Mouse (Mus musculus) heart, embryonic 11.5 days (tissue): Measurements from ENCODE around the gene Ppp4r1. TPM values are rescaled to one million over a fixed set of nuclear protein-coding genes. Genes with fewer than 3 reads are reported as not detected.

Source experiments
- ATAC-seq: fragments of 200-750 bp; cut with Nextera tagmentation; replicated peaks from 2 replicates; pipeline ENCODE4 v1.8.0; 2017; ENCODE audit warnings: moderate library complexity; ENCODE audit not compliant: insufficient number of reproducible peaks, low FRiP score, low TSS enrichment
- H3K27ac ChIP-seq: fragments of 300-500 bp; sonication (generic); 2 replicates; pipeline ENCODE4 v1.5.1; 2014; ENCODE audit warnings: mild to moderate bottlenecking, low read depth, low read length
- H3K27me3 ChIP-seq: fragments of 300-500 bp; sonication (generic); 2 replicates; pipeline ENCODE4 v1.6.1; 2014; ENCODE audit warnings: mild to moderate bottlenecking, low read length, mixed read lengths; ENCODE audit not compliant: control insufficient read depth, insufficient read depth
- H3K36me3 ChIP-seq: fragments of 300-500 bp; sonication (generic); 2 replicates; pipeline ENCODE4 v1.6.1; 2014; ENCODE audit warnings: mild to moderate bottlenecking, low read length, moderate library complexity, mixed read lengths; ENCODE audit not compliant: control insufficient read depth, insufficient read depth
- H3K4me1 ChIP-seq: fragments of 300-500 bp; sonication (generic); 2 replicates; pipeline ENCODE4 v1.6.1; 2014; ENCODE audit warnings: low read length; ENCODE audit not compliant: control insufficient read depth, insufficient read depth
- H3K4me2 ChIP-seq: fragments of 300-500 bp; sonication (generic); 2 replicates; pipeline ENCODE4 v1.6.1; 2014; ENCODE audit warnings: mild to moderate bottlenecking, moderate library complexity
- H3K4me3 ChIP-seq: fragments of 300-500 bp; sonication (generic); 2 replicates; pipeline ENCODE4 v1.5.1; 2014; ENCODE audit warnings: low read depth, low read length
- H3K9ac ChIP-seq: fragments of 300-500 bp; sonication (generic); 2 replicates; pipeline ENCODE4 v1.6.1; 2014; ENCODE audit warnings: mild to moderate bottlenecking, low read depth, low read length, moderate library complexity
- H3K9me3 ChIP-seq: fragments of 300-500 bp; sonication (generic); replicated peaks from 2 replicates; pipeline ENCODE4 v1.6.1; 2016; ENCODE audit warnings: low read length; ENCODE audit not compliant: control insufficient read depth
- WGBS: fragments of 180-500 bp; shearing (Covaris S2); extraction: QIAGEN DNeasy Blood & Tissue Kit; methylation state at CpG from one replicate; pipeline ENCODE4 v1.1.7; 2014; ENCODE audit not compliant: insufficient replicate concordance; 5-methylcytosine and 5-hydroxymethylcytosine counted together
- polyA plus RNA-seq: library from polyadenylated mRNA; unstranded; fragments of >200 nt; fragmentation: Nextera tagmentation; extraction: Ambion mirVana; gene quantifications from 2 replicates; pipeline ENCODE4 v1.2.1, GENCODE M21; 2014

Gene Ppp4r1
- polyA plus RNA-seq, 1 experiment from 2014 or later: 31.4 TPM

DNA sequence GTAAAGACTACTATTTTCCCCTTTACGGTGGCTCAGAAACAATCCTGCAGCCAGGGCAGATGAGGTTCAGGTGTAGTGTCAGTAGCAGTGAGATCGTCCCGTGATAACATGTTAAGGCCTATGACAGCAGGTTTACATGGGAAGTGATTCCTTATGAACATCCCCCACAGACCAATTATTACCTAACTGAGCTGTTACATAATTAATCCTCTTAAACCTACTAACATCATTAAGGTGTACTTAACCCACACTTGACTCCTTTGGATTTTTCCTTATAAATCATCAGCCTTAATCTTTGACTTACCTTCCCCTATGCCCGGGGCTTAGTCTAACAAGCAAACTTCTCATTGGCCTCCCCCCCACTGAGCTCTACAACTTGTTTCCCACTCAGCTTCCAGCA, 90.8 kb downstream of the Ppp4r1 start:
- no peak overlapping the region for H3K4me2 ChIP-seq
- H3K27me3 ChIP-seq: no peaks in the 10 kb centered on the region
- H3K4me3 ChIP-seq: no peak overlapping the region
- ATAC-seq: no peak
- WGBS: 77% methylated on average over 4 of the region's 4 CpGs
- no peak overlapping the region for H3K27ac ChIP-seq
- no peaks in the 10 kb centered on the region for H3K36me3 ChIP-seq
- peaks cover 9% of the 10 kb centered on the region; the same call in 1 of the 2 replicates for H3K4me1 ChIP-seq
- no peaks in the 10 kb centered on the region for H3K9me3 ChIP-seq
- H3K9ac ChIP-seq: no peak overlapping the region

GRCm38 (mm10) chr17:65873834-65874233, 91.5 kb downstream of the Ppp4r1 start:
- H3K9ac ChIP-seq: no peak overlapping the region
- 90% methylated on average over 11 of the region's 11 CpGs for WGBS
- no peak for ATAC-seq

GRCm38 (mm10) chr17:65877026-65877425, 94.7 kb downstream of the Ppp4r1 start:
- Histone ChIP-seq H3K4me2 (no peak overlapping the region), H3K9me3 (no peaks in the 10 kb centered on the region), H3K4me1 (peaks cover 4% of the 10 kb centered on the region; the same call in 1 of the 2 replicates), H3K27ac (no peak overlapping the region), H3K4me3 (no peak overlapping the region), H3K9ac (no peak overlapping the region), H3K27me3 (no peaks in the 10 kb centered on the region), H3K36me3 (no peaks in the 10 kb centered on the region)
- ATAC-seq: no peak
- 79% methylated on average over 6 of the region's 6 CpGs for WGBS

More at GRCm38 (mm10) chr17:65873834-65874233, 91.5 kb downstream of the Ppp4r1 start:
- Histone ChIP-seq H3K4me3 (no peak overlapping the region), H3K27me3 (no peaks in the 10 kb centered on the region), H3K27ac (no peak overlapping the region), H3K4me2 (no peak overlapping the region), H3K9me3 (no peaks in the 10 kb centered on the region), H3K4me1 (peaks cover 9% of the 10 kb centered on the region; the same call in 1 of the 2 replicates), H3K36me3 (no peaks in the 10 kb centered on the region)

GRCm38 (mm10) chr17:65884061-65884669, 101.8 kb downstream of the Ppp4r1 start:
- WGBS: under 1% methylated on average over 56 of the region's 56 CpGs

DNA sequence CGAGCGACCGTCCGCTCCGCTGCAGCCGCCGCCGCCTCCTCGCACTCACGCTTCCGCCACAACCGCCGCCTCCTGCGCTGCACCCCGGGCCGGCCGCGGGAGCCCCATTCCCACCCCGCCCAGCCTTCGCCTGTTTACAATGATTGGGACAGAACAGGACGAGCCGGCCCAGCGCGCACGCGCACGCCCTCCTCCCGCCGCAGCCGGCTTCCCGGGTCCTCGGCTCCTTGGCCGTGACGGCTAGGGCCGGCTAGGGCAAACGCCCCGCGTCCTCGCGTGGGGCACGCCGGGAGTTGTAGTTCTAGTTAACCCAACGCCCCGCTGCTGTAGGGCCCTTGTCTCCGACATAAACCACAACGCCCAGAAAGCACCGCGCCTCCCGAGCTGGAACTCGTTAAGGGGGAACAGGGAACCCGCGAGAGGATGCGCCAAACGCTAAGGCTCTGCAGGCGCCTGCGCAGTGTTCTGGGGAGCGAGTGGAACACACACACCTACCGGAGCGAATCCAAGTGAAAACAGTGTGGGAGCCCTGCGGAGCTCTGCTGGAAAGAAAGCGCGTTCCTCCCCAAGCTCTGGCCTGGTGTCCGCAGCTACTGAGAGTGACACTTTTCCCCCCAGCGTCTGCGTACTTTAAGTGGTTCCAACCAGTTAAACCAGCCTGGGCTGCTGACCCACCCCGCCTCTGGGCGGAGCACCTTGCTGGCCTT, 102.5 kb downstream of the Ppp4r1 start:
- peak overlapping the region; percentile 69 for H3K4me3 ChIP-seq
- peak overlapping the region; percentile 95 for H3K27ac ChIP-seq
- peak; percentile 98 for ATAC-seq
- under 1% methylated on average over 55 of the region's 67 CpGs for WGBS
- peaks cover 14% of the 10 kb centered on the region for H3K4me1 ChIP-seq
- no peaks in the 10 kb centered on the region for H3K36me3 ChIP-seq
- H3K4me2 ChIP-seq: peak overlapping the region; percentile 98
- H3K27me3 ChIP-seq: no peaks in the 10 kb centered on the region
- no peaks in the 10 kb centered on the region for H3K9me3 ChIP-seq
- H3K9ac ChIP-seq: peak overlapping the region; percentile 90

More at GRCm38 (mm10) chr17:65884061-65884669, 101.8 kb downstream of the Ppp4r1 start:
- Histone ChIP-seq H3K27me3 (no peaks in the 10 kb centered on the region), H3K9ac (peak overlapping the region; percentile 90), H3K36me3 (no peaks in the 10 kb centered on the region), H3K9me3 (no peaks in the 10 kb centered on the region), H3K4me3 (peak overlapping the region; percentile 69), H3K4me2 (peak overlapping the region; percentile 98), H3K27ac (peak overlapping the region; percentile 95), H3K4me1 (peaks cover 14% of the 10 kb centered on the region)
- peak; percentile 20 for ATAC-seq

GRCm38 (mm10) chr17:65885398-65885696, 103.0 kb downstream of the Ppp4r1 start:
- ATAC-seq: no peak
- Histone ChIP-seq H3K4me3 (peak overlapping the region; percentile 69), H3K4me2 (peak overlapping the region; percentile 97), H3K4me1 (peaks cover 14% of the 10 kb centered on the region), H3K9ac (peak overlapping the region; percentile 90), H3K27ac (peak overlapping the region; percentile 95), H3K36me3 (no peaks in the 10 kb centered on the region), H3K9me3 (no peaks in the 10 kb centered on the region), H3K27me3 (no peaks in the 10 kb centered on the region)
- WGBS: under 1% methylated on average over 11 of the region's 11 CpGs

- Histone ChIP-seq H3K9ac (peak within 1 kb of the TSS; percentile 90), H3K9me3 (no peaks in the 10 kb centered on the region), H3K4me1 (peaks cover 14% of the 10 kb centered on the region), H3K36me3 (no peaks in the 10 kb centered on the region), H3K4me3 (peak within 1 kb of the TSS; percentile 69), H3K27ac (peak within 1 kb of the TSS; percentile 95), H3K27me3 (no peaks in the 10 kb centered on the region), H3K4me2 (peak within 1 kb of the TSS; percentile 98)
- ATAC-seq: no peak
- WGBS: 10% methylated on average over 14 of the region's 14 CpGs
Measured at GRCm38 (mm10) chr17:65885697-65886529, 103.5 kb downstream of the Ppp4r1 start, which contains the start of gene Ralbp1. TSS of gene Ralbp1 (minus strand) at chr17:65885798.

DNA sequence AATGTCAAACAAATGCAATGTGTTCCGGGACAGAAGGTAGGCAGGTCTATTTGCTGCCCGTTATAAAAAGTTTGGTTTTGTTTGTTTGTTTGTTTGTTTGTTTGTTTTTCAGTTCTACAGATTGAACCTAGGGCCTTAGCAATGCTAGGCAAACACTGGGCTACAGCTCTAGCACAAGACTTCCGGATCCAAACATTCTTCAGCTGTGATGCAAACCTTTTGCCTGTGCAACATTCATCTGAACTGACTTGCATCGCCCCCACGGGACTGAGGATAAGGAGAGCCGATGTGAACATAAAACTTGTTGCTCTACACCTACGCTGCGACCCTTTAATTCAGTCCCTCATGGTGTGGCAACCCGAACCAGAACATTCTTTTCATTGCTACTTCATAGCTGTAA, 104.2 kb downstream of the Ppp4r1 start:
- Histone ChIP-seq H3K27me3 (no peaks in the 10 kb centered on the region), H3K9ac (peak overlapping the region; percentile 90), H3K4me1 (peaks cover 14% of the 10 kb centered on the region), H3K36me3 (no peaks in the 10 kb centered on the region), H3K9me3 (no peaks in the 10 kb centered on the region), H3K4me2 (peak overlapping the region; percentile 97), H3K27ac (peak overlapping the region; percentile 95), H3K4me3 (peak overlapping the region; percentile 69)
- 70% methylated on average over 9 of the region's 9 CpGs for WGBS
- no peak for ATAC-seq
